Mouse (Mus musculus) liver, adult 2 months (tissue): ENCODE measurements at regions not wholly inside any gene's neighbourhood (a gene's known extent, or its start where the extent isn't known, plus 50 kb on each side); places are given as distances from the start of the nearest gene placed in this dataset.

Source experiments
- CTCF ChIP-seq: fragments of 200-500 bp; IDR thresholded peaks from 2 replicates; pipeline ENCODE4 v1.5.1; 2011; ENCODE audit warnings: low read depth, low read length, control low read depth
- POLR2A ChIP-seq: fragments of 200-500 bp; IDR thresholded peaks from 2 replicates; pipeline ENCODE4 v1.6.1; 2011; ENCODE audit warnings: low read length, control low read depth; ENCODE audit not compliant: insufficient read depth; ENCODE audit errors: extremely low read depth

- TF ChIP-seq POLR2A (no peak), CTCF (no peak)
These were observed 363.5 kb upstream of the Nrp1 start for GRCm38 (mm10) chr8:127994898-127995297.
